Mouse (Mus musculus) olfactory bulb, adult 2 months (tissue): ENCODE measurements around the gene Nfe2.

ENCODE experiments used
- CTCF ChIP-seq: fragments of 200-500 bp; IDR thresholded peaks from 2 replicates; pipeline ENCODE4 v1.5.1; 2012; ENCODE audit warnings: low read depth, mild to moderate bottlenecking, low read length, moderate library complexity; ENCODE audit not compliant: insufficient read depth
- POLR2A ChIP-seq: fragments of 200-500 bp; IDR thresholded peaks from 2 replicates; pipeline ENCODE4 v1.6.1; 2012; ENCODE audit warnings: mild to moderate bottlenecking, low read depth, low read length, moderate library complexity; ENCODE audit not compliant: insufficient read depth

- TF ChIP-seq CTCF: no peak
- no peak for TF ChIP-seq POLR2A
These were observed 9.5 kb downstream of the Nfe2 start for GRCm38 (mm10) chr15:103248401-103249313.
